Mouse (Mus musculus) heart, adult 2 months (tissue): ENCODE results near the gene Hist2h2ab. TPM values are rescaled to one million over a fixed set of nuclear protein-coding genes. Genes with fewer than 3 reads are reported as not detected.

ENCODE experiments used
- DNase-seq, 2 experiments: peaks; one replicate each; pipeline ENCODE4 v3.0.0; 2021
- H3K27ac ChIP-seq: fragments of 200-600 bp; 2 replicates; pipeline ENCODE4 v1.8.1; 2022
- H3K27me3 ChIP-seq: fragments of 200-500 bp; 2 replicates; pipeline ENCODE4 v1.6.1; 2012; ENCODE audit warnings: mild to moderate bottlenecking, low read length, inconsistent platforms, mixed read lengths; ENCODE audit not compliant: control insufficient read depth, insufficient read depth
- H3K36me3 ChIP-seq: fragments of 200-500 bp; 2 replicates; pipeline ENCODE4 v1.6.1; 2012; ENCODE audit warnings: low read length, inconsistent platforms; ENCODE audit not compliant: control insufficient read depth, insufficient read depth
- H3K4me1 ChIP-seq: fragments of 200-500 bp; 2 replicates; pipeline ENCODE4 v1.6.1; 2011; ENCODE audit warnings: low read length; ENCODE audit not compliant: control insufficient read depth, insufficient read depth
- H3K4me3 ChIP-seq: fragments of 200-600 bp; 2 replicates; pipeline ENCODE4 v1.8.1; 2022
- H3K79me2 ChIP-seq: fragments of 200-500 bp; replicated peaks from 2 replicates; pipeline ENCODE4 v1.6.1; 2012; ENCODE audit warnings: mild to moderate bottlenecking, inconsistent platforms, low read length, moderate library complexity, mixed read lengths; ENCODE audit not compliant: control insufficient read depth, insufficient read depth
- H3K9ac ChIP-seq: fragments of 200-500 bp; 2 replicates; pipeline ENCODE4 v1.6.1; 2012; ENCODE audit warnings: low read depth, mild to moderate bottlenecking, control low read depth, inconsistent platforms, low read length, mixed read lengths
- CTCF ChIP-seq: fragments of 200-600 bp; IDR thresholded peaks from 2 replicates; pipeline ENCODE4 v1.8.1; 2022; ENCODE audit warnings: antibody characterized with exemption, mild to moderate bottlenecking, moderate library complexity
- EP300 ChIP-seq: fragments of 200-500 bp; IDR thresholded peaks from 2 replicates; pipeline ENCODE4 v1.6.1; 2011; ENCODE audit warnings: low read depth, low read length, control low read depth; ENCODE audit not compliant: insufficient read depth
- POLR2A ChIP-seq: fragments of 200-500 bp; IDR thresholded peaks from 2 replicates; pipeline ENCODE4 v1.6.1; 2011; ENCODE audit warnings: mild to moderate bottlenecking, low read depth, low read length, control low read depth; ENCODE audit not compliant: insufficient read depth
- WGBS: fragments of 180-500 bp; shearing (Covaris S2); methylation state at CpG from one replicate; pipeline ENCODE4 v1.1.7; 2018; 5-methylcytosine and 5-hydroxymethylcytosine counted together
- intact Hi-C: fragments of 180-260 bp; cut with DNase I; formaldehyde crosslinking; loops from one replicate; pipeline ENCODE4 v1.15.1; 2025
- polyA plus RNA-seq: library from polyadenylated mRNA; depleted of rRNA; stranded (reverse); fragments of >200 nt; gene quantifications from 2 replicates; pipeline ENCODE4 v1.2.3, GENCODE M21; 2012
- total RNA-seq, 2 experiments: library from RNA; stranded (reverse); gene quantifications; 2 replicates each; pipeline ENCODE4 v1.2.3; 2021

Gene Hist2h2ab
- total and polyA plus RNA-seq, 3 experiments: 0.35 to 2.0 (median 1.9) TPM

- TF ChIP-seq POLR2A (no peak), EP300 (no peak), CTCF (no peak)
Measured at GRCm38 (mm10) chr3:96254683-96255355, 35.2 kb downstream of the Hist2h2ab start.

GRCm38 (mm10) chr3:96255926-96256593, 36.4 kb downstream of the Hist2h2ab start:
- no peak for DNase-seq
- no peaks in the 10 kb centered on the region for H3K27me3 ChIP-seq
- intact Hi-C loops: no loop called here
- peaks cover 2% of the 10 kb centered on the region; the same call in 1 of the 2 replicates for H3K4me1 ChIP-seq
- TF ChIP-seq EP300 (no peak), CTCF (no peak), POLR2A (no peak)
- H3K27ac ChIP-seq: no peak overlapping the region
- H3K9ac ChIP-seq: no peak overlapping the region
- H3K36me3 ChIP-seq: no peaks in the 10 kb centered on the region; the same call in 1 of the 2 replicates
- no peaks in the 10 kb centered on the region for H3K79me2 ChIP-seq
- WGBS: 49% methylated on average over 5 of the region's 5 CpGs
- H3K4me3 ChIP-seq: no peak overlapping the region

More at GRCm38 (mm10) chr3:96254683-96255355, 35.2 kb downstream of the Hist2h2ab start:
- Histone ChIP-seq H3K4me1 (peaks cover 2% of the 10 kb centered on the region; the same call in 1 of the 2 replicates), H3K9ac (no peak overlapping the region), H3K27me3 (no peaks in the 10 kb centered on the region), H3K36me3 (no peaks in the 10 kb centered on the region), H3K27ac (no peak overlapping the region), H3K4me3 (no peak overlapping the region), H3K79me2 (no peaks in the 10 kb centered on the region)
- WGBS: 65% methylated on average over 10 of the region's 10 CpGs
- intact Hi-C loops: no loop called here
- DNase-seq: no peak

- H3K27ac ChIP-seq: no peak overlapping the region
- TF ChIP-seq POLR2A (no peak), EP300 (no peak), CTCF (no peak)
- no peaks in the 10 kb centered on the region for H3K27me3 ChIP-seq
- no peaks in the 10 kb centered on the region for H3K79me2 ChIP-seq
- no peak for DNase-seq
- WGBS: 82% methylated on average over 3 of the region's 3 CpGs
- peaks cover 7% of the 10 kb centered on the region for H3K4me1 ChIP-seq
- H3K4me3 ChIP-seq: no peak overlapping the region
- peaks cover 3% of the 10 kb centered on the region; the same call in 1 of the 2 replicates for H3K36me3 ChIP-seq
- intact Hi-C loops: no loop called here
- H3K9ac ChIP-seq: no peak overlapping the region
Measured at GRCm38 (mm10) chr3:96257190-96257589, 37.5 kb downstream of the Hist2h2ab start.

DNA sequence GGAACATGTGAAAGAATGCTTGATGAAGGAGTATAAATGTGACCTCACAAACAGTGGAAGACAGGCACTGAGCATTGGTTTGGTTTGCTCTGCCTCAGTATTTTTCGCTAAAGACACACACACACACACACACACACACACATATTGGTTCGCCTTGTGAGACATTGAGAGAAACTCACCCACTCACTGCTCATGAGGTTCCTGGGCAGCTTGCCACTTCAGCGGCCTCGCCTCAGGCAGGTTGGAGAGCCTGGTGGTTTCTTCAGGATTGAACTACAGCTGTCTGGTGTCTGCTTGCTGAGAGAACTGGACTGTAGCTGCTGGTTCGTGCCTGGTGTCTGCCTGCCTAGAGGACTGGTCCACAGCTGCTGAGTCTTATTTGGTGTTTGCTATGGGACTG, 40.6 kb downstream of the Hist2h2ab start:
- H3K4me3 ChIP-seq: no peak overlapping the region
- no peak for TF ChIP-seq POLR2A
- no peak for TF ChIP-seq CTCF
- no peak for TF ChIP-seq EP300
- H3K27ac ChIP-seq: no peak overlapping the region
- DNase-seq: no peak
- H3K36me3 ChIP-seq: peaks cover 3% of the 10 kb centered on the region; the same call in 1 of the 2 replicates
- H3K27me3 ChIP-seq: no peaks in the 10 kb centered on the region
- no peak overlapping the region for H3K9ac ChIP-seq
- 88% methylated on average over 5 of the region's 5 CpGs for WGBS
- intact Hi-C loops: no loop called here
- peaks cover 10% of the 10 kb centered on the region for H3K4me1 ChIP-seq
- no peaks in the 10 kb centered on the region for H3K79me2 ChIP-seq

GRCm38 (mm10) chr3:96261623-96262022, 42.0 kb downstream of the Hist2h2ab start:
- intact Hi-C loops: loop anchor here (2.0 kb wide), 1 partner anchor 19 kb away; no protein-coding TSS in a partner anchor
- TF ChIP-seq EP300 (no peak), POLR2A (no peak), CTCF (peak; percentile 14; the same call in 1 of the 2 replicates)

More at GRCm38 (mm10) chr3:96261623-96262022, 42.0 kb downstream of the Hist2h2ab start:
- WGBS: 54% methylated on average over 3 of the region's 3 CpGs
- peaks cover 3% of the 10 kb centered on the region; the same call in 1 of the 2 replicates for H3K36me3 ChIP-seq
- H3K4me1 ChIP-seq: peaks cover 8% of the 10 kb centered on the region
- H3K4me3 ChIP-seq: peak overlapping the region; percentile 80
- no peaks in the 10 kb centered on the region for H3K27me3 ChIP-seq
- DNase-seq: no peak
- H3K9ac ChIP-seq: peak overlapping the region; percentile 82
- H3K27ac ChIP-seq: peak overlapping the region; percentile 98
- H3K79me2 ChIP-seq: no peaks in the 10 kb centered on the region
